Mouse (Mus musculus) olfactory bulb, adult 2 months (tissue): ENCODE data around the gene Irx4.

Experiments used
- CTCF ChIP-seq: fragments of 200-500 bp; IDR thresholded peaks from 2 replicates; pipeline ENCODE4 v1.5.1; 2012; ENCODE audit warnings: low read depth, mild to moderate bottlenecking, low read length, moderate library complexity; ENCODE audit not compliant: insufficient read depth
- POLR2A ChIP-seq: fragments of 200-500 bp; IDR thresholded peaks from 2 replicates; pipeline ENCODE4 v1.6.1; 2012; ENCODE audit warnings: mild to moderate bottlenecking, low read depth, low read length, moderate library complexity; ENCODE audit not compliant: insufficient read depth

DNA sequence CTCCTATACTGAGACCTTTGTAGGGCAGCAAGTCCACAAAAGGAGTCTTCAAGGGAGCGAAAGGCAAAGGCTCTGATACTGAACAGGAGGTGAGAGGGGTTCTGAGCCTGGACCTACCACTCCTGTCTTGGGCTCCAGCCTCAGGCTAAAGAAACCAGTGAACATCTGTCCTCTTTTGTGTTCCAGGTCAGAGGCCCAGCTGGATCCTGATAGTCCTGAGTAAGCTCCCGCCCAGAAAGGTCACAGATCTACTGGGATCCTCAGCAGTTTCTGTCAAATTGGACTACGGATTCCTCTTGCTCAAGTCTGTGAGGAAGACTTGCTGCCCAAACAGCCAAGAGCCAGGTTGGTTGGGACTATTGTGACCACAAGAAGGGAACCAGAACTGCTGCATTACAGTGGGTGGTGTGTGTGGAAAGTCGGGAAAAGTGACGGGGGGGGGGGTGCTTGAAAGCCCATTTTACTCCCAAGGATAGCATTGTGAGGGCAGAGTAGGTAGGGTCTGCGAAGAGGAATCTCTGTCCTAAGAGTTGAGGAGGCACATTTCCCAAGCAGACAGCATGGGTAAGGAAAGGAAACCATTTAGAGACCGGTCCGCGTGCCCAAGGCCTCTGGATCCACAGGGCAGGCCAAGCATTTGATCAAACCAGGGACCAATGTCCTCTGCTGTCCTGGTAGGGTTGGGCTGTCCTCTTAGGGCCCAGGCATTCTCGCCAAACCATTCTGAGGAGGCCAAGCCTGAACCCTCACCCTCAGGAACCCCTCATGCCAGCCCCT is 514 bp upstream of the Irx4 start:
- no peak for TF ChIP-seq CTCF
- no peak for TF ChIP-seq POLR2A
